Mouse (Mus musculus): ENCODE measurements around the gene Ifna15. TPM values are rescaled to one million over a fixed set of nuclear protein-coding genes. Genes with fewer than 3 reads are reported as not detected.

Ifna15 gene
- total RNA-seq (2023) = not detected

GRCm38 (mm10) chr4:88558145-88558544, at the start of gene Ifna15:
Gene Ifna15 (minus strand): TSS chr4:88558245.

DNA sequence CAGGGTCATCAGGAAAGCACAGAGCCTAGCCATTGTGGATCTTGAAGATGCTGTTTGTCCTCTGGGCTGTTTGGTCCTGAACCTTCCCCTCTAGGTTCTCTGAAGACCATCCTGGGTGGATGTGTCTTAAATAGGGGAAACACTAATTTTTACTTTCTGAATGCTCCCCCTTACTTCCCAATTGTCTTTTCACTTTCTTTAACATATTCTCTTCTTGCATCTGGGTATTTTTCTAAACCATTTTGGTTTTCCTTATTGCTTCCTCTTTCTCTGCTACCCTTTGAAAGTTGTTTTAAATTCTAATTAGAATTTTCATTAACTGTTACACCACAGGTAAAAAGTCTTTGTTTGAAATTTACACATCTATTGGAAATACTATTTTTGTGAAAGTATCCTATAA, 45.2 kb upstream of the Ifna15 start, which contains the start of gene Ifna12:
Gene Ifna12 (minus strand): TSS at position 101 of the 400 bp plus-strand sequence.

GRCm38 (mm10) chr4:88592285-88592684, 34.2 kb upstream of the Ifna15 start, which contains the start of gene Ifna9:
Gene Ifna9 (minus strand): TSS chr4:88592385.

DNA sequence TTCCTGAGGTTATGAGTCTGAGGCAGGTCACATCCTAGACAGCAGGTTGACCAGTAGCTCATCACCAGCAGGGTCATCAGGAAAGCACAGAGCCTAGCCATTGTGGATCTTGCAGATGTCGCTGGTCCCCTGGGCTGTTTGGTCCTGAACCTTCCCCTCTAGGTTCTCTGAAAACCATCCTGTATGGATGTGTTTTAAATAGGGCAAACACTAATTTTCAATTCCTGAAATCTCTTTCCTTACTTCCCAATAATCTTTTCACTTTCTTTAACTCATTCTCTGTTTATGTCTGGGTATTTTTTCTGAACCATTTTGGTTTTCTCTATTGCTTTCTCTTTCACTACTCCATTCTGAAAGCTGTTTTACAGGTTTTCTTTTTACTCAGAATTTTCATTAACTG, 13.7 kb upstream of the Ifna15 start, which contains the start of gene Ifna14:
Gene Ifna14 (minus strand): TSS at position 101 of the 400 bp plus-strand sequence.

DNA sequence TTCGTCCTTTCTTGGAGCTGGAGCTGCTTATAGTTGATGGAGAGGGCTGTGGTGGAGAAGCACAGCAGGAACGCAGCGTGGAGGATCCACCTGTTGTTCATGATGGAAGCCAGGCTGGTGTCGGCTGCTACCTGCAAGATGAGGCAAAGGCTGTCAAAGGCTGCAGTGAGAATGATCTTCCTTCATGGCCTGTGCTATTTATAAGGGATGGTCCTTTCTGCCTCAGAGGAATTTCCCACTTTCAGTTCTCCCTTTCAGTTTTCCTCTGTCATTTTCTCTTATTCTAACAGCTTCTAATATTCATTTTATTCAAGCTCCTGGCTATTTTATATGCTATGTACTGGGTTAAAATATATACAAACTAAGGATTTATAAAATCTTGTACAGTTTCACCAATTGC, 35.4 kb downstream of the Ifna15 start, which contains the start of gene Ifnb1:
Gene Ifnb1 (minus strand): TSS at position 101 of the 400 bp plus-strand sequence.

Other genes with a start within 250 kb of the Ifna15 start
- gene Hacd4, start 119.3 kb downstream of the Ifna15 start, total RNA-seq (2023) = 0.24 TPM
- gene Ifnb1, start 35.5 kb downstream of the Ifna15 start, total RNA-seq (2023) = not detected
- not detected for gene Ifna14, start 13.6 kb upstream of the Ifna15 start, total RNA-seq (2023)
- not detected for gene Ifna9, start 34.1 kb upstream of the Ifna15 start, total RNA-seq (2023)
- gene Ifna12, start 45.1 kb upstream of the Ifna15 start, total RNA-seq (2023) = not detected
- gene C87499, start 76.2 kb upstream of the Ifna15 start, total RNA-seq (2023) = not detected
- not detected for gene Ifna13, start 86.2 kb upstream of the Ifna15 start, total RNA-seq (2023)
- not detected for gene Ifna16, start 118.7 kb upstream of the Ifna15 start, total RNA-seq (2023)
- not detected for gene Ifna2, start 125.7 kb upstream of the Ifna15 start, total RNA-seq (2023)
- not detected for gene Ifnab, start 133.1 kb upstream of the Ifna15 start, total RNA-seq (2023)
- gene Gm26566, start 163.6 kb upstream of the Ifna15 start, total RNA-seq (2023) = 1.4 TPM
- gene Klhl9, start 164.2 kb upstream of the Ifna15 start, total RNA-seq (2023) = 38.7 TPM
- not detected for gene Gm13271, start 196.6 kb upstream of the Ifna15 start, total RNA-seq (2023)
- not detected for gene Gm13283, start 201.9 kb upstream of the Ifna15 start, total RNA-seq (2023)
- gene Gm13290, start 215.6 kb upstream of the Ifna15 start, total RNA-seq (2023) = not detected
- gene Gm13289, start 218.7 kb upstream of the Ifna15 start, total RNA-seq (2023) = not detected
- gene Gm13272, start 221.6 kb upstream of the Ifna15 start, total RNA-seq (2023) = not detected
- not detected for gene Ifnz, start 223.9 kb upstream of the Ifna15 start, total RNA-seq (2023)
- gene Gm13276, start 227.5 kb upstream of the Ifna15 start, total RNA-seq (2023) = not detected
- gene Gm13277, start 230.4 kb upstream of the Ifna15 start, total RNA-seq (2023) = not detected
- gene Gm13278, start 233.3 kb upstream of the Ifna15 start, total RNA-seq (2023) = not detected
- not detected for gene Gm13275, start 236.2 kb upstream of the Ifna15 start, total RNA-seq (2023)
- not detected for gene Gm13279, start 239.2 kb upstream of the Ifna15 start, total RNA-seq (2023)
- not detected for gene Gm13285, start 241.4 kb upstream of the Ifna15 start, total RNA-seq (2023)
- not detected for gene Gm13287, start 245.0 kb upstream of the Ifna15 start, total RNA-seq (2023)
- gene Gm13288, start 247.3 kb upstream of the Ifna15 start, total RNA-seq (2023) = not detected

Measured in CD8-positive naive resting alpha-beta T cell, adult 57 days (primary cell).